Mouse (Mus musculus) T-cell, adult 66 days (primary cell): ENCODE measurements around the gene Lce1m. TPM values are rescaled to one million over a fixed set of nuclear protein-coding genes. Genes with fewer than 3 reads are reported as not detected.

Source experiments
- total RNA-seq, 2 experiments: library from RNA; stranded (reverse); gene quantifications; 3 replicates in 1 of 2; 4 replicates in 1 of 2; pipeline ENCODE4 v1.2.4; 2023

Gene Lce1m
- total RNA-seq = not detected

DNA sequence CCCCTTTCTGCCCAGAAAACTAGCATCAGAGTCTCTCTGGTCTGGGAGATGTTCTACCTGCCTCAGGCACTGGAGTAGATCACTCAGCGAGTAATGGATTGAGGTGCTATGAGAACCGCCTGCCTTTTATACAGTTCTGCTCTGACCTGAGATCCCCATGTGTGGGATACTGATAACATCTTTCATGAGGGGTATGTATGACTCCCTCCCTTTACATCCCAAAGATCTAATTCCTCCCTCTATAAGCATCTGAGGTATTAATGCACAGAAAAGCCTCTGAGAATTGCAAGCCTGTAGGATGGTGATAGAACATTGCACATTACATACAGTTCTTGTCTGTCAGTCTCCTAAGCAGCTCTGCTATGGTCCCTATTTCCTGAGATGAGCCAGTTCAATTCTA lies at the start of gene Lce1m:
Gene Lce1m, minus strand, starts transcription at position 101 of the 400 bp plus-strand sequence.

DNA sequence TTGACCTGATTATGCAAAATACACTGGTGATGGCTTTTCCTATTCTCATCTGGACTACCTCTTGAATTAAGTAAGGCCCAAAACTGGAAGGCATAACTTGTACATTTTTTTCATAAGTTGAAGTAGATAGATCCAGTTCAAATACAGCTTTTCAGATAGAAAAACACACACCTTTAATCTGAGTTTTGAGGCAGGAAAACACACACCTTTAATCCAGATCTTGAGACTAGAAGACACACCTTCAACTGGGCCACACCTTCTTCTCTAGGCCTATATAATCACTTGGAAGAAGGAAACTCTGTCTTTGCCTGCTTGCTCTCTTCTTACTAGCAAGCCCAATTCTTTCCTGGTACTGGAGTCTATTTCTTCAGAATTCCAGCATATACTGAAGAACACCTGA lies 49.7 kb upstream of the Lce1m start, which contains the start of gene Gm4858:
Gene Gm4858, plus strand, starts transcription at position 301 of the 400 bp plus-strand sequence.

DNA sequence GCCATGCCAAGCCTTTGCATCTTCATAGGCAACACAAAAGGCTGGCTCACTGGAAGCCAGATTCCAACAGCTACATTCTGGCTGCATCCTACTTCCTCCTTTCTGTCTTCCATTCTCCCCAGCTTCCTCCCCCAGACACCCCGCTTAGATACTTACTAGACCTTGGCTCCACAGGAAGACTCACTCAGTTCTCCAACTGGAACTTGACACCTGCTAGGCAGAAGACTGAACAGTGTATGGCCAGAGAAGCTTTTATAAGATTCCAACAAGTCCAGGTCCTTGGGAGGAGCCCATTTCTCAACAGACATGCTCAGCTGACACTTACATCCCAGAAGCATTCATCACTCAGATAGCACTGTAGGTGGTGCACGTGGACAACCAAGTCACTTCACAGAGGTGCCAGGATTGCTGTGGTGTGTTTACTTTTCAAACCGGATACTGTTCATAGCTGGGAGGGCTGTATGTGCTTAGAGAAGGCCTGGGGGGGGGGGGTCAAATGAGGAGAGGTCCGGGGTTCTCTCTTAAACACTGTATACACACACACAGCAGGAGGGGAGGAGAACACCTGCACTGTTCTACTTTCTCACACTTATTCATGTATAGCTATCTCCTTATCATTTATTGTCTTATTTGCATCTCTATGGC lies 3.3 kb downstream of the Lce1m start, which contains the start of gene Crct1:
Gene Crct1, minus strand, starts transcription at position 228 of the 645 bp plus-strand sequence.

DNA sequence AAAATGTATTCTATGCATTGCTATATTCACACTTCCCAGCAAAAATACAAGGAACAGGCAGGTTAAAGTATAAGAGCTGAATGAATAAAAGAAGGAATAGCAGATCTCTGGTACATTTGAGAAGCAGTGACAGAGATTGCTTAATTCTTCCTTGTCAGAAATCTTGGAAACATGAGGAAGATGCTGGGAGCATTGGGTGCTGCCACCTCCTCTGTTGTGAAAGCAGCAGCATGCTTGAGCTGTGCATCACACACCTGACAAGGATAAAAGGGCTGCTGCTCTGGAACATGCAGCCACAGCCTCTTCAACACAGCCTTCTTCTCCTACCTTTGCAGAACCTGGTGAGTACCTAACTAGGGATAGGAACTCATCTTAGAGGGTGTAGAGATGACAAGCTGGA lies 26.9 kb downstream of the Lce1m start, which contains the start of gene Lce3f:
Gene Lce3f, plus strand, starts transcription at position 301 of the 400 bp plus-strand sequence.

Other genes starting within 250 kb of the Lce1m start
- gene Lce1i, start 240.2 kb downstream of the Lce1m start, total RNA-seq = not detected
- not detected for gene Lce1j, start 228.5 kb downstream of the Lce1m start, total RNA-seq
- gene Lce1k, start 211.2 kb downstream of the Lce1m start, total RNA-seq = not detected
- not detected for gene Kprp, start 191.8 kb downstream of the Lce1m start, total RNA-seq
- not detected for gene Lce1l, start 167.8 kb downstream of the Lce1m start, total RNA-seq
- gene 2310050C09Rik, start 148.8 kb downstream of the Lce1m start, total RNA-seq = not detected
- not detected for gene Lce3a, start 92.8 kb downstream of the Lce1m start, total RNA-seq
- not detected for gene Lce3b, start 86.1 kb downstream of the Lce1m start, total RNA-seq
- not detected for gene Lce3c, start 74.6 kb downstream of the Lce1m start, total RNA-seq
- gene Lce3d, start 61.7 kb downstream of the Lce1m start, total RNA-seq = not detected
- not detected for gene Lce3e, start 52.0 kb downstream of the Lce1m start, total RNA-seq
- not detected for gene Lce3f, start 26.8 kb downstream of the Lce1m start, total RNA-seq
- gene Crct1, start 3.4 kb downstream of the Lce1m start, total RNA-seq = not detected
- not detected for gene Gm4858, start 49.8 kb upstream of the Lce1m start, total RNA-seq
- not detected for gene Crnn, start 125.7 kb upstream of the Lce1m start, total RNA-seq
- gene Flg2, start 178.2 kb upstream of the Lce1m start, total RNA-seq = not detected